Mouse (Mus musculus) heart, postnatal 0 days (tissue): ENCODE measurements around the gene Ccdc27.

ENCODE experiments used
- CTCF ChIP-seq: IDR thresholded peaks from 2 replicates; pipeline ENCODE4 v1.5.1; 2016; ENCODE audit warnings: antibody characterized with exemption, control low read depth, low read depth
- EP300 ChIP-seq: IDR thresholded peaks from 2 replicates; pipeline ENCODE4 v1.6.1; 2016; ENCODE audit warnings: antibody characterized with exemption, low read depth

- TF ChIP-seq CTCF (no peak), EP300 (no peak)
Observed at GRCm38 (mm10) chr4:154045837-154046236, 3.4 kb upstream of the Ccdc27 start.
